Mouse (Mus musculus): ENCODE measurements at regions not wholly inside any gene's neighbourhood (a gene's known extent, or its start where the extent isn't known, plus 50 kb on each side); places are given as distances from the start of the nearest gene placed in this dataset.

DNA sequence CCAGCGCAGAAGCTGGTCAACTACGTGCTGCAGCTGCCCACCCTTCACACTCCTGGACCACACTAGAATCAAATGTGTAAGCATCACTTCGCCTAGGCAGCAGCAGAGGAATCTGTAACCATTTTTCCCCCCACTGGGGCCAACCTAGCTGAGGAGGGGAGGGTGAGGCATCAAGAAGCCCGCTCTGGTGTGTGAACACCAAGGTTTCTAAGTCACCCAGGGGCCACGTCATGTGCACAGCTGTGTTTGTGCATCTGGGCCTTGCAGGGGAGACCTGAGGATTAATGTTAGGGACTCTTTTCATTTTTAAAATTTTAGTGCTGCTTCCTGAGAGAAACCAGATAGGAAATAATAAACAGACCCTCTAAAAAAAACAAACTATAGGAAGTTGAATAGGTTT is 321.8 kb downstream of the Rnd3 start:
- no peak for DNase-seq

GRCm38 (mm10) chr2:50826537-50826936 is 322.4 kb downstream of the Rnd3 start:
- no peak for DNase-seq

- DNase-seq, result no peak
Measured at GRCm38 (mm10) chr2:50825626-50826025, 323.3 kb downstream of the Rnd3 start.

- no peak for DNase-seq
Measured at GRCm38 (mm10) chr2:50824782-50825181, 324.1 kb downstream of the Rnd3 start.

- DNase-seq, result no peak
Measured at GRCm38 (mm10) chr2:50822738-50823137, 326.2 kb downstream of the Rnd3 start.

DNA sequence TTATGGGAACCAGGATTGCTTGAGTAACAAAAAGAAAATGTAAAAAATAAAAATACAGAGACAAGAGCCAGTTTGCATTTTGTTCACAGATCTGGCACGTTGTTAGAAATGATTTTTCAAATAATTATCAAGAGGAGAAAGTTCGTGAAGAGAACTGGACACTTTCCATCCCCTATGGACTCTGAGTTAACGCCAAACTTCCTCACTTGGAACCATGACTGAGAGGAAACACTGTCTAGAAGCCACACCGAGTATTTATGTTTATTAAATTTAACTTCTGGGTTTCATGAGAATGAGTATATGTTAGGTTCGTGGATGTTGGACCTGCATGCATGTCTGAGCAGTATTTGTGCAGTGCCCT is 329.6 kb downstream of the Rnd3 start:
- DNase-seq, result no peak

DNA sequence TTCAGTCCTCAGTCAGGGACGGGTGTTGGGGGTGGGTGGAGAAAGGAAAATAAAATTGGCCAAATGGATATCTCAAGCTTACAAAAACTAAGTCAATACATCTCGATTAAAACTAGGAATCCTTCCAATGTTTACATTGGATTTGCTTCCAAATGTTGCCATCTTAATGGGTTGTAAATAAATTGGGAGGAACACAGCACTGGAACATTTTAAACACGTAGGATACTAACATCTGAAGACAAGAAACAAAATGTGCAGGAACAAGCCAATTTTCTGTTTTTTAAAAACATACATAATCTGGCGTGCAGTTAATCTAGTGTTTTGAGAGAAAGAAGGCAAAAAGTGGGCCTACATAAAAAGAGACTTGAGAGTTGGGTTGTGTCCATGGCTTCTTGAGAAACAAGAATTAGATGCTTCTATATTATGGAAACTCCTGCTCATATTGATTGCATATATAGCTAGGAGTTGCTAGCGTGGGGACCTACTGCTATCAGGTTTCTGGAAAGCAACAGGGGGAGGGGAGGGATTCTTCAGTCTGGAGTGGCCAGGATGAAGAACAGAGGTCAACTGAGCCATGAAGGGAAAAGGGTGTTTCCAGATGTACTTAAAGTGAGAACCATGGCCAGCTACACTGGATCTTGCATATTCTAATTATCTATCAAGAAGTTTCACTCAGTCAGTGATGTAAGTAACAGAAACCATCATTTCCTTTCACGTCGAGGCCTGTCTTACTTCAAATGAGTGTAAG is 330.2 kb downstream of the Rnd3 start:
- DNase-seq, result no peak

DNA sequence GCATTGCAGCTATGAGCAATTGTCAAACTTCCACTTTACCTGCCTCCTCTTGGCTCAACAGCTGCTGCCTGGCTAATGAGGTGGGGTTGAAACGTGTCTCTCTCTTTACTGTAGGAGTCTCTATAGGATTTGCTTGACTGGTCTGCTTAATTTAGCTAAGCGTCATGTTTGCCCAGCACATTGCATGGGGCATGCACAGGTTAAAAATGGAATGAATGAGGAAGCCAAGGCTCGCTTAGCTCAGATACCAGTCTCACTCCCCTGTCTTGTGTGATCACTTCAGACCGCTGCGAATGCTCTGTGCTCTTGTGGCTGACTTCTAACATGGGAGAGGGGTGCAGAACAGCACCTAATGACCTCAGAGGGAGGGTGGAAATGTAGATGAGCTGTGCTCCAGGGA is 332.5 kb downstream of the Rnd3 start:
- no peak for DNase-seq

- DNase-seq, result no peak
Measured at GRCm38 (mm10) chr2:50815541-50815940, 333.4 kb downstream of the Rnd3 start.

DNA sequence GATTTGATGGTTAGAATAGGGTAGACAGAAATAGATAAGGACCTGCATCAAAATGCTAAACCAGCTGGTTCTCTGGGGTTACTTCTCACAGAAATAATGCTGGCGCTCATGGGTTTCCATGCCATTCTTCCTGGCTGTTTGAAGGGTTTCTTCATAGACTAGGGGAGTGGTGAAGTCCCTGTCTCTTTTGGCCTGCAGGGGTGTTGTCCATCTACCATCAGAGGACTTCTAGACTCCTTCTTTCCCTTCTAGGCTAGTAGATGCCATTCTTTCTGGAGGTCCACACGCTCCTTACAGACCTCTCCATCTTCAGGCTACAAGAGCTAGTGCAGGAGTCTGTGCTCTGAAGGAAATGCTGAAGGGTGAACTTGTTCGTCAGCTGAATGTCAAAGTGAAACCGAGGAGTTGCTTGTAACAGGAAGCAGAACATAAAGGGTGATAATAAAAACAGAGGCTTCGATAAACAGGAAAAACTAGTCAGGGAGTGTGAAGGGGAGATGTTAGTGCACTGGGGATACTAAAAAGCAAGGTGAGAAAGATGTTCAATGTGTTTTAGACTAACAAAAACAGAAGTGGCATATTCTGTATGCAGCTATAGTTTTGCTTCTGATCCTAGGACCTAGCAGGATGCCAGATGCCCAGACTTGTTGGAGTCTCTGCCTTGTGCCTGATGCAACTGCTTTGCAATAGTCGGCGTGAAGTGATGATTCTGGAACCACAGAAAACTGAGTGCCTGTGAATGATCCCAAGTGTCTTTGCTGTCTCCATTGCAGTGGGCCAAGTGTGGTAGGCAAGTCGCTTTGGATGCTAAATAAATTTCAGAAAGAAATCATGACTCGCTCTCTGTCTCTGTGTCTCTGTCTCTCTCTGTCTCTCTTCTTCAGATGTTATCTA is 335.1 kb downstream of the Rnd3 start:
- DNase-seq, result no peak

GRCm38 (mm10) chr2:50812296-50812695 is 336.6 kb downstream of the Rnd3 start:
- DNase-seq, result no peak

DNA sequence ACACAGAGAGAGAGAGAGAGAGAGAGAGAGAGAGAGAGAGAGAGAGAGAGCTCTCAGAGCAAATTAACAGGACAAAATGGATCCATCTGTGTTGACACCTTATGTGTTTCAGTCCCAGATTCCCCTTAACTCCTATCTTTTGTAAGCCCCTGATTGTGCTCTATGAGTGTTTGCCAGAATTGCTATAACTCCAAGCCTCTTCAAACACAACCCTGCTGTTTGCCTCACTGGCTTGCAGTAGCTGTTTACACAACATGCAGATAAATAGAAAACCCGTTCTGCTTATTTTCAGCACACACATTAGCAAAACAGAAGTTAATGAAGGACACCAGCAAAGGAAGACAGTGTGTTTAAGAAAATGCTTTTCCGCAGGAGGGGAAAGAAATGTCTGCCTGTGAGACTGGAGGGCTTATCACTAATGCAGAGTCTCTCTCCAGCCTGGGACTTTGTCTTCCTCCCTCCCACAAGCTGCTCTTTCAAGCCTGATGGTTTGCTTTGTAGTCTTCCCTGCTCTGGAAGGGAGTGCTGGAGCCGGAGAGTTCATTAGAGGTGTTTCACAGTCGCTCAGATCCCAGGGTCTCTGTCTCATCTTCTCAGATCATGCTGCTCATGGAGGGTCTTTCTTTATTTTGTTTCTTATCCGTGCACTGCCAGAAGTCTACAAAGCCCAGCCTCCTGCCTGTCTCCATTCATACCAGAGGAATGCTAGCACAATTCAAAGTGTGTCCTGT is 338.4 kb downstream of the Rnd3 start:
- no peak for DNase-seq

- DNase-seq, result no peak
Measured at GRCm38 (mm10) chr2:50809823-50810222, 339.1 kb downstream of the Rnd3 start.

- no peak for DNase-seq
Measured at GRCm38 (mm10) chr2:50807162-50807960, 341.6 kb downstream of the Rnd3 start.

DNA sequence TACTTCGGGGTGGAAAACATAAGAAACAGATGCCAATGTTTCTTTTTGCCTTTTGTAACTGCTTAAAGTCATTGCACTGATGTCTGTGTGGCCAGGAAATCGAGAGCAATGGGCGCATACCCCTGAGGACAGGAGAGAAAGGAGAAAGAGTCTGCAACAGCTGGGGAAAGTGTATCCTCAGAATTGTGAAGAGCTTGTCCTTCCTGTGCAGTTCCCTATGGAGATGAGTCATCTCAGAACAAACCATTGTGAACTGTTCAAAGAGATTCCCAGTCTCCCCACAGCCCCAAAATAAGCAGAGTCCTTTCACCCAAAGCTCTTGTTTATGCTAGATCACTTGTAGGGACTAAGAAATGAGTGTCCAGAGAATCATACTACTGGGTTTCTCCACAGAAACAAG is 343.3 kb downstream of the Rnd3 start:
- no peak for DNase-seq

DNA sequence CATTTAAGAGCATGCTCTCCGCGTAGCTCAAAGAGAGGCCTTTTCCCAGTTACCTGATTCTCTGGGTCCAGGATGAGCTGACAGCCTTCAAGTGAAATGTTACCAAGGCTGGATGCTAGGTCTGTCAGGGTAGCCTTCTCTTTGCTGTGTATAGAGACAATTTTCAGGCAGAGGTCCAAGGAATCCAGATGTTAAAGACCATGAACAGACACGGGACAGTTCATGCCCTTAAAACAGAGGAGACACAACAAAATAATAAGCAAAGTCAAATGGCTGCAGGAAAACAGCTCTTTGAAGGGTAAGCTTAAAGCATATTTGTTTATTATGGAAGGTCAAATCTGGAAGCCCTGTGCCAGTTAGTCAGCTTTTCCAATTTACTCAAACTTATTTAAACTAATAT is 352.8 kb downstream of the Rnd3 start:
- DNase-seq, result no peak

DNA sequence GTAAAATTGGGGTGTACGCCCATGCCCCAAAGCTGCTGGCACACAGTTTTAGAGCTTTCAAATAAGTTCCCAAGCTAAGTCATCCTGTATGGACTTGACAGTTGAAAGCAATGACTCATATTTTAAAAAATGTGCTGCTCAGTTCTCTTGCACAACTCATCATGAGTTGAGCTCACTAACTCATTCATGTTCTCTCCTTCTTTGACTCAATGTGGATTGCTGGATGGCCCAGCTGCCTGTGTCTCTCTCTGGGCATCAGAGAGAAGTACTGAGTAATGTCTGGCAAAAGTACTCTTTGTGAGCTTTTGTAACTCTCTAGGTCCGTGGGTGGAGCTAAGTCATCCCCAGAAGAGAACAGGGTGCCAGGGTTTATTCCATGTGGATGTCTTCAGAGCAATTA is 355.3 kb downstream of the Rnd3 start:
- no peak for DNase-seq

GRCm38 (mm10) chr2:50793067-50793466 is 355.8 kb downstream of the Rnd3 start:
- no peak for DNase-seq

- DNase-seq, result no peak
Measured at GRCm38 (mm10) chr2:50789051-50789651, 359.8 kb downstream of the Rnd3 start.

- DNase-seq, result no peak
Measured at GRCm38 (mm10) chr2:50772101-50772500, 376.8 kb downstream of the Rnd3 start.

GRCm38 (mm10) chr2:50759016-50759415 is 389.9 kb downstream of the Rnd3 start:
- DNase-seq, result no peak

- no peak for DNase-seq
Measured at GRCm38 (mm10) chr2:50757837-50758541, 390.9 kb downstream of the Rnd3 start.

Data from right cerebral cortex, postnatal 25 days (tissue).